Mouse (Mus musculus): ENCODE results near the gene Trim63. TPM values are rescaled to one million over a fixed set of nuclear protein-coding genes. Genes with fewer than 3 reads are reported as not detected.

Gene Trim63
- polyA plus RNA-seq, 1 experiment from 2014 or later: 0.25 TPM

GRCm38 (mm10) chr4:134343071-134344031, 28.4 kb downstream of the Trim63 start, which contains the start of gene Slc30a2:
Slc30a2 (plus strand) TSS chr4:134343181.
- Histone ChIP-seq H3K27me3 (ENCODE audit: control insufficient read depth, insufficient read depth, low read depth, low read length) (peaks cover 45% of the 10 kb centered on the region), H3K36me3 (ENCODE audit: control insufficient read depth, insufficient read depth) (no peaks in the 10 kb centered on the region), H3K9me3 (replicated peaks; ENCODE audit: control insufficient read depth, low read length) (no peaks in the 10 kb centered on the region; the same call in 1 of the 2 replicates), H3K9ac (ENCODE audit: low read depth, low read length) (no peak within 1 kb of the TSS), H3K27ac (ENCODE audit: low read length) (no peak within 1 kb of the TSS), H3K4me1 (ENCODE audit: control insufficient read depth, low read depth, low read length) (no peaks in the 10 kb centered on the region; the same call in 1 of the 2 replicates), H3K4me3 (ENCODE audit: low read depth, low read length) (peak within 1 kb of the TSS; percentile 22), H3K4me2 (ENCODE audit: low read depth, low read length) (peak within 1 kb of the TSS; percentile 43; the same call in 1 of the 2 replicates)
- ATAC-seq (ENCODE audit: low read depth): no peak
- 4% methylated on average over 61 of the region's 61 CpGs for WGBS (ENCODE audit: insufficient replicate concordance)

GRCm38 (mm10) chr4:134344620-134345019, 29.7 kb downstream of the Trim63 start:
- Histone ChIP-seq H3K9ac (ENCODE audit: low read depth, low read length) (no peak overlapping the region), H3K27ac (ENCODE audit: low read length) (no peak overlapping the region), H3K36me3 (ENCODE audit: control insufficient read depth, insufficient read depth) (no peaks in the 10 kb centered on the region), H3K4me3 (ENCODE audit: low read depth, low read length) (no peak overlapping the region), H3K9me3 (replicated peaks; ENCODE audit: control insufficient read depth, low read length) (no peaks in the 10 kb centered on the region), H3K4me1 (ENCODE audit: control insufficient read depth, low read depth, low read length) (no peaks in the 10 kb centered on the region; the same call in 1 of the 2 replicates), H3K4me2 (ENCODE audit: low read depth, low read length) (no peak overlapping the region), H3K27me3 (ENCODE audit: control insufficient read depth, insufficient read depth, low read depth, low read length) (peaks cover 45% of the 10 kb centered on the region)
- WGBS (ENCODE audit: insufficient replicate concordance): 41% methylated on average over 3 of the region's 3 CpGs
- ATAC-seq (ENCODE audit: low read depth): no peak

- no peak for ATAC-seq (ENCODE audit: low read depth)
- Histone ChIP-seq H3K9me3 (replicated peaks; ENCODE audit: control insufficient read depth, low read length) (no peaks in the 10 kb centered on the region), H3K9ac (ENCODE audit: low read depth, low read length) (no peak overlapping the region), H3K4me3 (ENCODE audit: low read depth, low read length) (no peak overlapping the region), H3K27me3 (ENCODE audit: control insufficient read depth, insufficient read depth, low read depth, low read length) (peaks cover 45% of the 10 kb centered on the region), H3K36me3 (ENCODE audit: control insufficient read depth, insufficient read depth) (no peaks in the 10 kb centered on the region), H3K27ac (ENCODE audit: low read length) (no peak overlapping the region), H3K4me2 (ENCODE audit: low read depth, low read length) (no peak overlapping the region), H3K4me1 (ENCODE audit: control insufficient read depth, low read depth, low read length) (no peaks in the 10 kb centered on the region; the same call in 1 of the 2 replicates)
- WGBS (ENCODE audit: insufficient replicate concordance): 68% methylated on average over 15 of the region's 15 CpGs
Observed at GRCm38 (mm10) chr4:134345802-134346201, 30.9 kb downstream of the Trim63 start.

GRCm38 (mm10) chr4:134348078-134348477, 33.2 kb downstream of the Trim63 start:
- no peak overlapping the region for H3K9ac ChIP-seq (ENCODE audit: low read depth, low read length)
- no peak overlapping the region for H3K4me2 ChIP-seq (ENCODE audit: low read depth, low read length)
- no peak overlapping the region for H3K27ac ChIP-seq (ENCODE audit: low read length)
- H3K4me1 ChIP-seq (ENCODE audit: control insufficient read depth, low read depth, low read length): no peaks in the 10 kb centered on the region
- no peaks in the 10 kb centered on the region for H3K9me3 ChIP-seq (replicated peaks; ENCODE audit: control insufficient read depth, low read length)
- H3K27me3 ChIP-seq (ENCODE audit: control insufficient read depth, insufficient read depth, low read depth, low read length): peaks cover 29% of the 10 kb centered on the region
- 70% methylated on average over 11 of the region's 11 CpGs for WGBS (ENCODE audit: insufficient replicate concordance)
- ATAC-seq (ENCODE audit: low read depth): no peak
- no peak overlapping the region for H3K4me3 ChIP-seq (ENCODE audit: low read depth, low read length)
- H3K36me3 ChIP-seq (ENCODE audit: control insufficient read depth, insufficient read depth): no peaks in the 10 kb centered on the region

GRCm38 (mm10) chr4:134348545-134348944, 33.6 kb downstream of the Trim63 start:
- Histone ChIP-seq H3K27me3 (ENCODE audit: control insufficient read depth, insufficient read depth, low read depth, low read length) (peaks cover 24% of the 10 kb centered on the region), H3K9ac (ENCODE audit: low read depth, low read length) (no peak overlapping the region), H3K4me2 (ENCODE audit: low read depth, low read length) (no peak overlapping the region), H3K27ac (ENCODE audit: low read length) (no peak overlapping the region), H3K9me3 (replicated peaks; ENCODE audit: control insufficient read depth, low read length) (no peaks in the 10 kb centered on the region), H3K36me3 (ENCODE audit: control insufficient read depth, insufficient read depth) (no peaks in the 10 kb centered on the region), H3K4me3 (ENCODE audit: low read depth, low read length) (no peak overlapping the region), H3K4me1 (ENCODE audit: control insufficient read depth, low read depth, low read length) (no peaks in the 10 kb centered on the region)
- 69% methylated on average over 5 of the region's 5 CpGs for whole genome bisulfite sequencing (ENCODE audit: insufficient replicate concordance)
- no peak for ATAC-seq (ENCODE audit: low read depth)

GRCm38 (mm10) chr4:134349829-134350228, 34.9 kb downstream of the Trim63 start:
- Histone ChIP-seq H3K4me1 (ENCODE audit: control insufficient read depth, low read depth, low read length) (no peaks in the 10 kb centered on the region), H3K27me3 (ENCODE audit: control insufficient read depth, insufficient read depth, low read depth, low read length) (peaks cover 12% of the 10 kb centered on the region), H3K27ac (ENCODE audit: low read length) (no peak overlapping the region), H3K4me2 (ENCODE audit: low read depth, low read length) (no peak overlapping the region), H3K9ac (ENCODE audit: low read depth, low read length) (no peak overlapping the region), H3K4me3 (ENCODE audit: low read depth, low read length) (no peak overlapping the region), H3K36me3 (ENCODE audit: control insufficient read depth, insufficient read depth) (no peaks in the 10 kb centered on the region), H3K9me3 (replicated peaks; ENCODE audit: control insufficient read depth, low read length) (no peaks in the 10 kb centered on the region)
- 69% methylated on average over 7 of the region's 7 CpGs for WGBS (ENCODE audit: insufficient replicate concordance)
- ATAC-seq (ENCODE audit: low read depth): no peak

- peaks cover 5% of the 10 kb centered on the region for H3K27me3 ChIP-seq (ENCODE audit: control insufficient read depth, insufficient read depth, low read depth, low read length)
- no peak overlapping the region for H3K4me2 ChIP-seq (ENCODE audit: low read depth, low read length)
- H3K9me3 ChIP-seq (replicated peaks; ENCODE audit: control insufficient read depth, low read length): no peaks in the 10 kb centered on the region
- no peak overlapping the region for H3K27ac ChIP-seq (ENCODE audit: low read length)
- H3K9ac ChIP-seq (ENCODE audit: low read depth, low read length): no peak overlapping the region
- WGBS (ENCODE audit: insufficient replicate concordance): 56% methylated on average over 6 of the region's 6 CpGs
- no peaks in the 10 kb centered on the region for H3K4me1 ChIP-seq (ENCODE audit: control insufficient read depth, low read depth, low read length)
- H3K36me3 ChIP-seq (ENCODE audit: control insufficient read depth, insufficient read depth): no peaks in the 10 kb centered on the region
- no peak overlapping the region for H3K4me3 ChIP-seq (ENCODE audit: low read depth, low read length)
- no peak for ATAC-seq (ENCODE audit: low read depth)
Observed at GRCm38 (mm10) chr4:134350641-134351040, 35.7 kb downstream of the Trim63 start.

GRCm38 (mm10) chr4:134351329-134352260, 36.7 kb downstream of the Trim63 start:
- H3K9me3 ChIP-seq (replicated peaks; ENCODE audit: control insufficient read depth, low read length): no peaks in the 10 kb centered on the region
- WGBS (ENCODE audit: insufficient replicate concordance): 44% methylated on average over 17 of the region's 18 CpGs
- ATAC-seq (ENCODE audit: low read depth): no peak
- H3K9ac ChIP-seq (ENCODE audit: low read depth, low read length): no peak overlapping the region
- no peak overlapping the region for H3K4me3 ChIP-seq (ENCODE audit: low read depth, low read length)
- no peaks in the 10 kb centered on the region for H3K27me3 ChIP-seq (ENCODE audit: control insufficient read depth, insufficient read depth, low read depth, low read length)
- no peaks in the 10 kb centered on the region for H3K36me3 ChIP-seq (ENCODE audit: control insufficient read depth, insufficient read depth)
- H3K4me2 ChIP-seq (ENCODE audit: low read depth, low read length): no peak overlapping the region
- H3K4me1 ChIP-seq (ENCODE audit: control insufficient read depth, low read depth, low read length): no peaks in the 10 kb centered on the region
- no peak overlapping the region for H3K27ac ChIP-seq (ENCODE audit: low read length)

All from liver, embryonic 16.5 days (tissue).